Mouse (Mus musculus) ES-CJ7 (cell line): Measurements from ENCODE around the gene Tecpr2.
A peak's percentile ranks its signal among the peaks of the same experiment; 100 is the strongest.

Source experiments
- DNase-seq: peaks from one replicate; pipeline ENCODE4 v3.0.0; 2011; ENCODE audit warnings: low read depth, low spot score

Gene Tecpr2

DNA sequence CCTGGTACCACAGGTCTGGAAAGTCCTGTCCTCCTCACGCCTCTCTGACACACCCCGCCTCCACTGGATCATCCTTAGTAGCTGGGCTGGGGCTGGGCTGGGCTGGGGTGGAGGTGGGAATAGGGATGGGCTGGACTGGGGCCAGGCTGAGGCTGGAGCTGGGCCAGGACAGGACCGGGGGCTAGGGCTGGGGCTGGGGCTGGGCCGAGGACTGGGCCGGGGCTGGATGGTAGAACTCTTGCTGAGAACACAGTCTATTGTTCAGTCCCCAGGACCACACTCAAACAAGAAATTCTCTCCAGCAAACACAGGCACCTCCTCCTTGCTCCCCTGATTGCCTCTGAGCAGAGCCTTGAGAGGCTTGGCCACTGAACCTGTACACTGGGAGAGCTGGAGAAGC, 117.3 kb downstream of the Tecpr2 start:
- DNase-seq, result no peak

DNA sequence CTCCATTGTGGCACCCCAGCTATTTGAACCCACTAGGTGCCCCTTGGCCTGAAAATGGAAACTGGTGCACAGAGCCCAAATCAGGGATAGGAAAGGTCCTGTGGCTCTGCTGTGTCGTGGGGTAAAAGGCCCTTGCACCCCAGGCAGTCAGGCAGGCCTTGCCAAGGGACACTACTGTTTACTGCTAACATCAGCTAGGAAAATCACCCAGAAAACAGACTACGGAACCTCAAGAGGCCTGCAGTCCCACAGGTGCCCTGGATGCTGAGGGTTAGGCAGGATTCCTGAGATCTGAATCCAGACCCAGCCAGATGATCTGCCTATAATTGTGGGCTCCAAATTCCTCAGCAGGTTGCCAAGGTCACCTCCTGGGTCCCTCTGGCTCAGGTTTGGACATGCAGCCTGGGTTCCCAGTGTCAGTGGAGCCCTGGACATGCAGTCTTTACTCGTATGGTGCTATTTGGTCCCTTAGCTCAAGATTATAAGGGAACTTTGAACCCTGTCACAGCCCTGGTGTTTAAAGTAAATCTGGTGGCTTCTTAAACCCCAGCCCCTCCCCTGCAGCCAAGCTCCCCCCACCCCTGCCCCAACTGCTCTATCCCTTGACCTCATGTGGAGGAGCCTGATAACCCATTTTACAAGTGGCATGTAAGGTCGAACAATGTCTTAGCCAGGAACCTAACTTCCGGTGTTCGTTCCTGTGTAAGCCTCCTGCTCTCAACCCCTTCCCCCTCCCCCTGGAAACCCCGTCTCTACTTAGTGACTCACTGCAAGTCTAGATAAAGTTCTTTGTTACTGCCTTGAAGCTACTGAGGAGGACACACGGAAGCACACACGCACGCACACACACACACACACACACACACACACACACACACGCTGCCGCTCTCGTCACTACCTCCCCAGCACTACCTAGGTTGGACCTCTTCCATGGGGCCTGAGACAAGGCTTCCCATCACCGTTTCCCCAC, 118.4 kb downstream of the Tecpr2 start:
- DNase-seq, result peak; percentile 54

DNA sequence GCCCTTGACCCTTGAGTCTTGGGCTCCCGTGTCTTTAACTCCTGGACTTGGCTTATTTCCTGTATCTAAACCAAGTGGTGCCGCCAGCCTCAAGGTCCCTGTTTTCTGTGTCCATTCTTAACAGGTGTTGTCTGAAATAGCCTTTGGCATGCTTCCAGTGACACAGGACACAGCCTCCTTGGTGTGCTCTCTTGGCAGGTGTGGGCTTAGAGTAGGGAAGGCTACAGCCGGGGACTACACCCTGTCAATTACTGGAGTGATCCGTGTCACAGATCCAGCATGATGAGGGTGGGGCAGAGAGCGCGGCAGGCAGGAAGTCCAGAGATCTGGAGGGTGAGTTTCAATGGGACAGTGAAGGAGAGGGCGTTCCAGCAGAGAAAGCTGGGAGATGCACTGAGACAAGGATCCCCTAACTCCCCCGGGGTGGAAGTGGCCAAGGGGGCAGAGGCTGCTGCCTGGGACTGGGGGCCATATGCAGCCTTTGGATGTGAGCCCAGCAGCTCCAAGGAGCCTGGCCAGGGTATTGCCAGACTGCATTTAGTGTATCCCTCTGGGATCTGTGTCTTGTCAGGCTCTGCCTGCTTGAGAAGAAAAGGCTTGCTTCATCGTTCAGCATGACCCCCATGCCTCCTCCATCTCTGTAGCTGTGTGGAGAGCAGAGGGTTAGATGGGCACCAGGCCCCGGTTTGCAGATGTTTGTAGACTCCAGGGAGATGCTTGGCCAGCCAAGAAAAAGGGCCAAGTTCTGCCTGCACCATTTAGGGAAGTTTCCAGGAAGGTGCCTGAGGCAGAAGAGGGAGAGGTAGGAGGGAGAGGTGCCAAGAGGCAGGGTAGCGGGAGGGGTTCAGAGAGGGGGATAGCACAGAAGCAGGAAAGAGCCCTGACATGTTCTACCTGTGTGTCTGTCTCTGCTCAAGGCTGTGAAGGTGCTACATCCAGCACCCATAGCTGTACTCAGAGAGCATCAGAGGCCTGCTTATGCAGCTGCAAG, 119.7 kb downstream of the Tecpr2 start:
- DNase-seq, result peak; percentile 49

DNA sequence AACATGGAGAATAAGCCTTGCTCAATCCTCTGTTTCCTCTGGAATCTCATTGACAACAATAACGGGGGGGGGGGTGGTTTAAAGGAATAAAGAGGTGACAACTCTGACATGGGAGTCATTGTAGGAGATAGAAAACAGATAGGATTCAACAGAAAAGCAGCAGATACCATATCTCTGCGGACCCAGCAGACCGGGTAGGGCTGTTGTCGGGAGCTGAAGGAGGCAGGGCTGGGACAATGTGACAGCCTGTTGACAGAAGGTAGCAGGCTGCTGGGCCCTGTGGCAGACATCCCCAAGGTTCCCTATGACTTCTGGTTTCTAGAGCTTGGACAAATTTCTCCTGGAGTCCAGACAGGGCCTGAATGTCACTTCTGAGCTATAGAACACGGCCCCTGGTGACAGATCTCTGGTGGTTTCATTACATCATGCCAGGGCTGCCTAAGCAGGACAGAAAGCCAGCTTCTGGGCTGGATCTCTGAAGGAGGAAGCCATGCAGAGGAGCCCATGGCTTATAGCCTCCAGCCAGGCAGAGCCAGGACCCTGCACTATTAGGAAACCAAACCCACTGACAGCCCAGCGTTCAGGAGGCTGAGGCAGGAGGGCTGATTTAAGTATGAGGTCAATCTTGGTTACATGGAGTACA, 120.7 kb downstream of the Tecpr2 start:
- DNase-seq, result no peak

DNA sequence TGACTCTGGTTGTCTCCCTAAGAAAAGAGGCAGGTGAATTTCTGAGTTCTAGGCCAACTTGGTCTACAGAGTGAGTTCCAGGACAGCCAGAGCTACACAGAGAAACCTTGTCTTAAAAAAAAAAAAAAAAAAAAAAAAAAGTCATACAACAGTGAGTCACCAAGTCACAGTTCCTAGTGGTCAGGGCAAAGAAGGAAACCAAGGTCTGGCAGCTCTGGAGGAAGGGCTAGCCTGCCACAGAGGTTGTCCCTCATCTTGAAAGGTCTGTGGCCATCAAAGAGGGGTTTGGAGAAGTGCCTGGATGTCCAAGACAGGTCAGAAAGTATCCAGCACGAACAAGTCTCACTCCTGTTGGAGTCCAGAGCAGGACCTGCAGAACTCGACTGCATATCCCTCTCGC, 127.7 kb downstream of the Tecpr2 start:
- DNase-seq, result no peak

DNA sequence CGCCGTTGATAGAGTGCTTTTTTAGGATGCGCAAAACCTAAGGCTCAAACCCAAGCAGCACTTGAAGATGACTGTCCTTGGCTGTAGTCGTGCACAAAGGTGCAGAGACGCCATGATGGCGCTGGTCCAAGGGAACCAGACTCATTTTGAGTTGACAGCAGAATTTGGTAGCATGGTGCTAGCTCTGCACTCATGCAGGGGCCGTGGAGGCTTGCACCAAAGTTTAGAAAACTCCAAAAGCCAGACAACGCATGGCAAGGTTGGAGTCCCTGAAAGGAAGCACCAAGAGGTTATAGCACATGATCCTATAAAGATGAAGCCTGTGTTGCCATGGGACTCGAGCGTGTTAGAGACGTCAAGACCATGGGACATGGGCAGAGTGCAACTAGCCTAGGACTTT, 129.0 kb downstream of the Tecpr2 start:
- no peak for DNase-seq

DNA sequence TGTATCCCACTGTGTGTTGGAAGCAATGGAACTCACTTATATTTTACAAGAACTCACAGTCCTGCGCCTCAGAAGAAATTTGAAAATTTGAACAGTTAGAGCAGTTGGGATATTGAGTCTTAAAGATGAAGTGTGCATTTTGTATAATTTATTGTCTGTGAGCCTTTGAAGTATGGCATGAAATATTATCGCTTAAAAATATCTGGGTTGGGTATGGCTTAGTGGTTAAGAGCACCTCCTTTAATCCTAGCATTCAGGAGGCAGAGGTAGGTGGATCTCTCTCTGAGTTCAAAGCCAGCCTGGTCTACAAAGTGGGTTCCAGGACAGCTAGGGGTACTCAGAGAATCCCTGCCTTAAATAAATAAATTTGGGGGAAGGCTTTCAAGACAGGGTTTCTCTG, 130.0 kb downstream of the Tecpr2 start:
- DNase-seq, result no peak

DNA sequence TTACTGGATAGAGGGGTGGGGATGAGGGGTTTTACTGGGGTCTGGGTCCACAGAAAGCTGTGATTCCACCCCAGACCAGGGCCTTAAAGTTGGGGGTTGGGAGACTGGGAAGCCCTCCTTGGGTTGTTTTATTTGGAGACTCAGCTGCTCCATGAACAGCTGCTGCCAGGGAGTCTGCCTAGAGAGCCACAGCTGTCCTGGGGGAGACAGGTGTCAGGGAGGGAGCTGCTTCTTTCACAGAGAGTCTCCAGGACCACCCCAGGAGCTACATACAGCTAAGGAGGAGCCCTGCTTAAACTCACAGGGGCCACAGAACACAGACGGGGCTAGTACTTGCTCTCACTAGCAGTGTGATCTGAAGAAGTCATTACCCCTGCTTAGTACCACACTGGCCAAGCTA, 132.1 kb downstream of the Tecpr2 start:
- DNase-seq, result no peak

DNA sequence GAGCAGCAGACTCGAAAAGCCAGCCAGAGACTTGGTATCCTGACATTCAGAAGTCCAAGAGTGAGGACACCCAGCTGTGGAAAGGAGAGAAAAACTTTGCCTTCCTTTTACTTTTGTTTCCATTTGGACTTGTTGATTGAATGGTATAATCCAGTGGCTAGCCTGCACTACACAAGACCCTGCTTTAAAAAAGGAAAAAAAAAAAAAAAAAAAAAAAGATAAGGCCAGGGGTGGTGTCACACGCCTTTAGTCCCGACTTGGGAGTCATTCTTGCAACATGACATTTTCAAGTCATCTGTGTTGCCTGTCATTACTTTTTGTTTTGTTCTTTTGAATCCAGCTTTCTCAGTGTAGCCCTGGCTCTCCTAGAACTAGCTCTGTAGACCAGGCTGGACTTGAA, 132.5 kb downstream of the Tecpr2 start:
- DNase-seq, result no peak
